Mouse (Mus musculus): ENCODE data around the gene Fam163b.

Fam163b gene

GRCm38 (mm10) chr2:27135935-27136334, 6.4 kb downstream of the Fam163b start:
- no peak for DNase-seq (ENCODE audit: low spot score)

- DNase-seq (ENCODE audit: low spot score) = no peak
Measured at GRCm38 (mm10) chr2:27128990-27129389, 13.3 kb downstream of the Fam163b start.

DNA sequence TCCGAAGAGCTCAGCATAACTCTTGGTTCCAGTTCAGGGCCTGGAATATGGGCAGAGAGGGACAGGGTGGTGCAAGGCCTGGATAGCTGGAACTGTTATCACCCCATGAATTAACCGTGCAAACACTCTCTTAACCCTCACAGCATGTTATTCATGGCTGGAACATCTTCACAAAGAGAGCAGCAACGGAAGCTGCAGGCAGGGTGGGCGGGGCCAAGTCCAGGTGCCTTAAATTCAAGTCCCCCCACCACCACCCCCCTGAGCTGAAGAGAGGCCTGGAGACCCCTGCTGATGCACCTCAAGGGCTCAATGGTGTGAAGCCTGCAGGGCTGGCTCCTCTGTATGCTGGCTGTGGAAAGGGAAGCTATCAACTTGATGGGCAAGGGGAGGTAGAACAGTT, 15.8 kb downstream of the Fam163b start:
- DNase-seq (ENCODE audit: low spot score) = no peak

GRCm38 (mm10) chr2:27125979-27126378, 16.3 kb downstream of the Fam163b start:
- DNase-seq (ENCODE audit: low spot score) = peak; percentile 54

- no peak for DNase-seq (ENCODE audit: low spot score)
Measured at GRCm38 (mm10) chr2:27123121-27123520, 19.2 kb downstream of the Fam163b start.

- no peak for DNase-seq (ENCODE audit: low spot score)
Measured at GRCm38 (mm10) chr2:27122578-27122977, 19.7 kb downstream of the Fam163b start.

DNA sequence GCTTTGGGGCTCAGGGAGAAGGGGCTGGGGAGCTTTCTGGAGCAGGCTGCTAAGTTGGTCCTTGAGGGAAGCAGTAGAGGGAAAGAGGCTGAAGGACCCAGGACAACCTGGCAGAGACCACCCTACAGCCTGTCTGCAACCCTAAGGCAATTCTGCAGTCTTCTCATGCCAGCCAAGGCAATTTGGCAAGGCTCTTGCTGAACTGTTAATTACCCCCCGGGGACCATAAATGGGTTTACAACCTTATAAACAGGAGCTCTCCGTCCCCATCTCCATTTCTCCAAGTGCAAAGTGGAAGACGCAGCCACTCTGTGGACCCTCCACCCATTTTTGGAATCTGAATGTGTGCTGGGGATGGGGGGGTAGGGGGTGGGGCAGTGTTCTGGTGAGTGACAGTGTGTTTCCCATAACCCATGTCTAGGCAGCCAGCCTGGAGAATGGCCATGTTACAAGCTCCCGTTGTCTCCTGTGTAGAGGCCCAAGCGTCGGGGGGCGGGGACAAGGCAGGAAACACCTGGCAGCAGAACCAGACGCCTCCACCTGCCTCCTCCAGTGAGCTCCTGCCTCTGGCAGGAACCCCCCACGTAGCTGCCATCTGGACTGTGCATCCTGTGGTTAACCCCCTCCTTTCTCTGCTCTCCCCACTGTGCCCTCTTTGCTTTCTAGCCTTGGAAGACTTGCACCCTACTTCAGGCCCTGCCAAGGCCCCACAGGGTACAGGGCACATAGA, 20.5 kb downstream of the Fam163b start:
- DNase-seq (ENCODE audit: low spot score) = no peak

GRCm38 (mm10) chr2:27120241-27120641, 22.1 kb downstream of the Fam163b start:
- peak; percentile 15 for DNase-seq (ENCODE audit: low spot score)

DNA sequence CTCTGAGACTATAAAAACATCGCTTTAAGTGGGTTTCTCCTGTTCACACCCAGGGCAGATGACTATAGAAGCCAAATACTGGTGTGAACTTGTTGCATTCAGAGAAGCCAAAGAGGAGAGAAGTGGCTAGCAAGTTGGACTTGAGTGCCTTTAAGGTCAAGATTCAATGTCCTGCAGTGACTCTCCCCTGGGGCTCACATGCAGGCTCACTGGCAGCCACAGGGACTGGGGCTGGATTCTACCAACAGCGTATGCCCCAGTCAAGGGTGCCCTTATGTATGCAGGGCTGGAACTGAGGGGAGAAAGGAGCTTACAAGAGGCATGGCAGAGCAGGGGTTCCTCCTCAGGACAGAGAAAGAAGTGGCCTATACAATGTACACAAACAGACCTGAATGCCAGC, 22.5 kb downstream of the Fam163b start:
- no peak for DNase-seq (ENCODE audit: low spot score)

GRCm38 (mm10) chr2:27118452-27118851, 23.8 kb downstream of the Fam163b start:
- no peak for DNase-seq (ENCODE audit: low spot score)

DNA sequence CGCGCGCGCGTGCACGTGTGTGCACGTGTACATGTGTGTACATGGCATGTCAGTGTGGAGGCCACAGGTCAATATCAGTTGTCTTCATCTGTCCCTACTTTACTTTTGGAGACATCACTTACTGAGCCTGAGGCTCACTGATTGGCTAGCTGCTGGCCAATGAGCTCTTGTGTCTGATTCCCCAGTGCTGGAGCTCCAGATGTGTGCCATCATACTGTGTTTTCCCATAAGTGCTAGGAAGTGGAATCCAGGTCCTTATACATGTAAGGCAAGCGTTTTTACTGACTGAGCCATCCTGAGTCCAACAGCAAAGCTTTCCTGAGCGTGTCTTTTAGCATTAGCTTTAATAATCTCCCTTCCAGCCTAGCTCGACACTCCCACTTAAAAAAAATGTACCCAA, 28.1 kb downstream of the Fam163b start:
- no peak for DNase-seq (ENCODE audit: low spot score)

GRCm38 (mm10) chr2:27112585-27112984, 29.7 kb downstream of the Fam163b start:
- no peak for DNase-seq (ENCODE audit: low spot score)

- no peak for DNase-seq (ENCODE audit: low spot score)
Measured at GRCm38 (mm10) chr2:27109052-27109451, 33.2 kb downstream of the Fam163b start.

- no peak for DNase-seq (ENCODE audit: low spot score)
Measured at GRCm38 (mm10) chr2:27108144-27108543, 34.1 kb downstream of the Fam163b start.

GRCm38 (mm10) chr2:27106816-27107215, 35.5 kb downstream of the Fam163b start:
- DNase-seq (ENCODE audit: low spot score) = no peak

DNA sequence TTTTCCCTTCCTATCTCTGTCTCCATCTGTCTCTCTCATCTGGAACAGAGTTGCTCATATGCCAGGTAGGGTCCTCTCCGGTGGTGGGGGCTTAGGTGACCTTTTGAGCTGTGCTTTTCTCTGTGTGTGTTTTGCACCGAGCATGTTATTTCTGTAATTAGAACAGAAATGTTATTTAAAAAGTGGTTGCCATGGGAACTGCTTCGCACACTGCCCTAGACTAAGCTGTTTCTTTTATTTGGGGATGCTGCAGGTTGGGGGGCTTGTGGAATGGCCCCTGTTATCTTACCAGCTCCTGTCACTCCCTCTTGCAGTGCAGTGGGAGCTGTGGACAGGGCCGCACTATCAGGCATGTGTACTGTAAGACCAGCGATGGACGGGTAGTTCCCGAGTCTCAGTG, 38.7 kb downstream of the Fam163b start:
- no peak for DNase-seq (ENCODE audit: low spot score)

DNA sequence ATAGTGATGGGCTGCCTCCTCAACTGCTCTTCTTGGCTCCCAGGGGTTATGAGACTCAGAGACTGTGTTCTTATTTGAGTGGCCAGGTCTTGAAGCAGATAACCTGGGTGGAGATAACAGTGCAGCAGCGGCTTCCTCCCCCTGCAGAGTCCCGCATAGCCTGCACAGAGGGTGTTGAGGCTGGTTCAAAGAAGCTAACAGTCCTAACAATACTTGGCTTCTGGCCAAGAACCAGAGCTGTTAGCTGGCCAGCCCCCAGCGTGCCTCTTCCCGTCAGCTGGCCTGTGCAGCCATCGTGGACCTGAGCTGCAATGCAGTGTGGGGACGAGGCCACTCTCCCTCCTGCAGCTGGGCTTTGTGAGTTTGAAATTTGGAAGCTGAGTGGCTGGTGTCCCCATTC, 44.5 kb downstream of the Fam163b start:
- DNase-seq (ENCODE audit: low spot score) = peak; percentile 36

GRCm38 (mm10) chr2:27097241-27097656, 45.0 kb downstream of the Fam163b start:
- no peak for DNase-seq (ENCODE audit: low spot score)

GRCm38 (mm10) chr2:27096341-27096981, 45.8 kb downstream of the Fam163b start:
- DNase-seq (ENCODE audit: low spot score) = no peak

DNA sequence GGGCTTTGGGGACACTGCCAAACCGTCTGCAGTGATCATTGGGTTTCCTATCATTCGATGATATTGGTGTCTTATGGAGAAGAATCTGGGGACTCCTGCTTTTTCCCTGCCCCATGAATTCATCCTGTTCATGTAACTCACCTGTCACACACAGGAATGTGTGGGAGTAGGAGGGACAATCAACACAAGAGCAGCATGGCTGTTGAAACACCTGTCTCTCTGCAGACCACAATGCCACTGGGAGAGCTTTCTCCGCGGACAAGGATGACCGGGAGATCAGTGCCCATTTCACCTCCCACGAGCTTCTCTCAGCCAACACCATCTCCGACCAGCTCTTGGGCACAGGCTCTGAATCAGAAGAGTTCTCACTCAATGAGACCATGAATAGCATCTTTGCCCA, 47.1 kb downstream of the Fam163b start:
- DNase-seq (ENCODE audit: low spot score) = no peak

DNA sequence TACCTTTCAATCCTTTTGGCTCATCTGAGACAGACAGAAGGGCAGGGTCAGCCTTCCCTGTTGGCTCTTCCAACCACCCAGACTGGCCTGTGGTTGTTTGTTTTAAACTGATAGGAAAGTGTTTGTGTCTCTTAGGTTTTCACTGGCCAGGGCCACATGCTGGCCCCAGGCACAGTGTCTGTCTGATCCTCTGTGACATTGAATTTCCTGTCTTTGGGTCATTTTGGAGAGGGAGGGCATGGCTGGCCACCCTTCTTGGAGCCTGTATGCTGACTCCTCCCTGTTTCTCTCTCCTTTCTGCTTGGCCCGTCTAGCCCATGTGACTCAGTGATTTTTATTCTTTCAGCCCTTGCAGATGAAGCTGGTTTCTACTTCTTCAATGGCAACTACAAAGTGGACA, 53.1 kb downstream of the Fam163b start:
- DNase-seq (ENCODE audit: low spot score) = no peak

- DNase-seq (ENCODE audit: low spot score) = no peak
Measured at GRCm38 (mm10) chr2:27088700-27089099, 53.6 kb downstream of the Fam163b start.

GRCm38 (mm10) chr2:27088071-27088644, 54.1 kb downstream of the Fam163b start:
- DNase-seq (ENCODE audit: low spot score) = peak; percentile 62
